Mouse (Mus musculus) lung, postnatal 0 days (tissue): Measurements from ENCODE around the gene Apol9b.

Experiments
- CTCF ChIP-seq: IDR thresholded peaks from 2 replicates; pipeline ENCODE4 v1.5.1; 2016; ENCODE audit warnings: antibody characterized with exemption, mild to moderate bottlenecking
- EP300 ChIP-seq: IDR thresholded peaks from 2 replicates; pipeline ENCODE4 v1.6.1; 2016; ENCODE audit warnings: antibody characterized with exemption, mild to moderate bottlenecking, control low read depth

- no peak for TF ChIP-seq CTCF
- TF ChIP-seq EP300: no peak
Measured at GRCm38 (mm10) chr15:77748414-77748813, 19.6 kb downstream of the Apol9b start.
